Mouse (Mus musculus) testis, adult 2 months (tissue): ENCODE measurements around the gene Itpr1. TPM values are rescaled to one million over a fixed set of nuclear protein-coding genes. Genes with fewer than 3 reads are reported as not detected.

ENCODE experiments used
- H3K27ac ChIP-seq: fragments of 200-500 bp; 2 replicates; pipeline ENCODE4 v1.5.1; 2012; ENCODE audit warnings: low read depth, low read length; ENCODE audit not compliant: control insufficient read depth, insufficient read depth
- H3K27me3 ChIP-seq: fragments of 200-500 bp; 2 replicates; pipeline ENCODE4 v1.6.1; 2012; ENCODE audit warnings: mild to moderate bottlenecking, low read length, moderate library complexity; ENCODE audit not compliant: control insufficient read depth, insufficient read depth
- H3K36me3 ChIP-seq: fragments of 200-500 bp; 2 replicates; pipeline ENCODE4 v1.6.1; 2012; ENCODE audit warnings: mild to moderate bottlenecking, low read length; ENCODE audit not compliant: control insufficient read depth, insufficient read depth
- H3K4me1 ChIP-seq: fragments of 200-500 bp; 2 replicates; pipeline ENCODE4 v1.6.1; 2012; ENCODE audit warnings: low read length; ENCODE audit not compliant: control insufficient read depth, insufficient read depth
- H3K4me3 ChIP-seq: fragments of 200-500 bp; 2 replicates; pipeline ENCODE4 v1.5.1; 2012; ENCODE audit warnings: low read depth, mild to moderate bottlenecking, low read length, moderate library complexity, mixed read lengths; ENCODE audit not compliant: control insufficient read depth
- CTCF ChIP-seq: fragments of 200-500 bp; IDR thresholded peaks from 2 replicates; pipeline ENCODE4 v1.5.1; 2012; ENCODE audit warnings: low read depth, mild to moderate bottlenecking, inconsistent platforms, low read length, moderate library complexity; ENCODE audit not compliant: control insufficient read depth, insufficient read depth, insufficient replicate concordance
- POLR2A ChIP-seq: fragments of 200-500 bp; IDR thresholded peaks from 2 replicates; pipeline ENCODE4 v1.6.1; 2012; ENCODE audit warnings: low read depth, mild to moderate bottlenecking, inconsistent platforms, low read length, moderate library complexity; ENCODE audit not compliant: control insufficient read depth
- polyA plus RNA-seq: library from polyadenylated mRNA; depleted of rRNA; stranded (reverse); fragments of >200 nt; gene quantifications from 2 replicates; pipeline ENCODE4 v1.2.3, GENCODE M21; 2012

The Itpr1 gene
- polyA plus RNA-seq, 1 experiment: 7.3 TPM

DNA sequence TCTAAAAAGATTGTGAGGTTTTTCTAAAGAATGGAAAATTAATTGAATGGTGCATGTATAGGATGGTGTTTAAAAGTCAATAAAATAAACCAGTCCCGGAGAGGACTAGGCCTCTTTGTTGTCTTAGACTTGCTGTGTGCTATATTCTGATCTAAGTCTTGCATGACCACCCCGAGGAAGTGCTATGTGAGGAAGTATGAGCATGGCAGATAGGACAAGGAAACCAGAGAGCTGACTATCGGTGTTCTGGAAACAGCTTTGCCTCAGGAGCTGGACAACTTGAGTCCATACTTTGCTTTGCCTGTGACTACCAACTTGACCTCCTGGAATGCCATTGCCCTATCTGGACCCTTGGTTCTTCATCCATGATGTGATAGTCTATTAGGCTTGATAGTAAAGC lies 48.6 kb downstream of the Itpr1 start:
- no peaks in the 10 kb centered on the region for H3K36me3 ChIP-seq
- no peaks in the 10 kb centered on the region for H3K4me1 ChIP-seq
- no peaks in the 10 kb centered on the region for H3K27me3 ChIP-seq
- no peak overlapping the region for H3K4me3 ChIP-seq
- TF ChIP-seq POLR2A (no peak), CTCF (no peak)
- no peak overlapping the region for H3K27ac ChIP-seq

DNA sequence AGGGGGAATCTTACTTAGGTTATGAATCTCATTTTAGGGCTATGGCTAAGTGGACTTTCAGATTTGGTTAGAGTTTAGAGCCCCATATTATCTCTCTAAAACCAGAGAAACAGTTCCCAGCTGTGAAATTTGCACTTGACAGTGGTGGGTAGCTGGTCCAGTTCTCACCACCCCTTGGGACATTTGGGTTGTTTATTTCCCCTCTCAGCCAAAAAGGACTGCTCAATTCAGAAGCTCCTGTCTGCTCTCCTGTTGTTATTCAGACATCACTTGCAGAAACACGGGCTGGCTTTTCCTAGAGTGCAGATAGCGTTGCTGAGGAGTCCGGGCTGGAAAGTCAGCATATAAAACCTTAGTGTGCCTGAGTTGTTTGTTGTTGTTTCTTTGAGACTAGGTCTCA lies 51.3 kb downstream of the Itpr1 start:
- H3K4me3 ChIP-seq: no peak overlapping the region
- no peak overlapping the region for H3K27ac ChIP-seq

GRCm38 (mm10) chr6:108273451-108273850 lies 60.6 kb downstream of the Itpr1 start:
- no peak for TF ChIP-seq POLR2A
- TF ChIP-seq CTCF: no peak
- H3K4me3 ChIP-seq: no peak overlapping the region
- H3K27me3 ChIP-seq: no peaks in the 10 kb centered on the region
- no peak overlapping the region for H3K27ac ChIP-seq
- no peaks in the 10 kb centered on the region for H3K4me1 ChIP-seq
- no peaks in the 10 kb centered on the region for H3K36me3 ChIP-seq

More for the DNA sequence above, 51.3 kb downstream of the Itpr1 start:
- no peaks in the 10 kb centered on the region for H3K36me3 ChIP-seq
- TF ChIP-seq POLR2A (no peak), CTCF (no peak)
- no peaks in the 10 kb centered on the region for H3K4me1 ChIP-seq
- no peaks in the 10 kb centered on the region for H3K27me3 ChIP-seq

DNA sequence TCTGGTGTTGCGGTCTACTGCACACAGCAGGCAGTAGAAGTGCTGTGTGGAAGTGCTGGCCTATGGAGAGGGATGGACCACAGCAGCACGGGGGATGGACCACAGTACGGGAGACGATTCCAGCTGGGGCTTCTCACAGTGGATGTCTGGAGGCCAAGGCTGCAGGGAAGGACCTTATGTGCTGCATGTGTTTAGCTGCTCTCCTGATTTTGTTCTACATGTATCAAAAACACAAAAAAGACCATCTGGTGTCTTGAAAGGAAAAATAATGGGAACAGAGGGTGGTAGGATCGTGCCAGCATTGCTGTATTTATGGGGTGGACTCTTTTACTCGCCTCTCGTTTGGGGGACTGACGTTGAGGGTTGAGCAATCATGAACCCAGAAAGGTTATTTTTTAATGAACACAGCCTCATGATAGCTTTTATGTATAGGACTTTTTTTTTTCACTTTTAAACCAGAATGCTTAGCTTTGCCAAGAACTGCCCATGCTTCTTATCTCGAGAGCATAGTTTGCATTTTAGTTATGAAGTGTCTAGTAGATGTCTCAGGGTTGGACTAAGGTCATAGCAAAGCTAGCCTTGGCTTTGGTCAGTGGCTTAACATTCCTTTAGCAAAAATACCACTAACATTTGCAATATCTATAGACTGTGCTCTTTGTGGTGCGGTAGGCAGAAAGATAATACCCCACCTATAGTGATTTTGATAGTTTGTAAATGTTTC lies 61.6 kb downstream of the Itpr1 start:
- no peaks in the 10 kb centered on the region for H3K4me1 ChIP-seq
- H3K4me3 ChIP-seq: no peak overlapping the region
- H3K36me3 ChIP-seq: no peaks in the 10 kb centered on the region
- H3K27ac ChIP-seq: peak overlapping the region; percentile 60; the same call in 1 of the 2 replicates
- H3K27me3 ChIP-seq: no peaks in the 10 kb centered on the region
- TF ChIP-seq POLR2A: no peak

DNA sequence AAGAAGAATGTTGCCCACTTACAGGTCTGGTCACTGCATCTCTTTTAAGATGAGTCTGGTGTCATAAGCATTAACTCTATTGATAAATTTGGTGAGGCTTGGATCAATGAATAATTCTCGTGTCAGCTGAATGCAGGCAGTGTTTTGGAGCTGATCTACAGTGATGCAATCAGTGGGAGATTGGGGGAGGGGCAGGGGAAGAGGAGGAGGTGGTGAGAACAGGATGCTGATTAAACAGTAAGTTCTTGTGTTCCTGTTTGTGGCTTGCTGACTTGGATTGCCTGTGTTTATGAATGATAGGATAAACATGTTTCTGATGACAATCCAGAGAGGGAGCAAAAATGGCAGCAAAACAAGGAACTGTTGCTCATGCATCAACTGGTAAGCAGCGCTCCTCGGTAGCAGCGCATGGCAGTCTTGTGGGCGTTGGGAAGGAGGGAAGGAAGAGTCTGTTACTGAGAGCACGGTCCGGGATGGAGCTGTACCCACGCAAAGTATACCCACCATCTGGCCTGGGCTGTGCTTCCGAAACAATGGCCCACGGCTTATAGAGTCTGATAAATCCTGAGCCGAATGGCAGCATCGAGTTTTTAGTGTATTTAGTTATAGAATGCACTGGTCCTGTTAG lies 64.1 kb downstream of the Itpr1 start:
- H3K4me1 ChIP-seq: no peaks in the 10 kb centered on the region
- H3K27ac ChIP-seq: no peak overlapping the region
- TF ChIP-seq POLR2A (no peak), CTCF (no peak)
- H3K4me3 ChIP-seq: no peak overlapping the region
- no peaks in the 10 kb centered on the region for H3K27me3 ChIP-seq
- H3K36me3 ChIP-seq: no peaks in the 10 kb centered on the region

- Histone ChIP-seq H3K27ac (no peak overlapping the region), H3K4me1 (no peaks in the 10 kb centered on the region), H3K4me3 (no peak overlapping the region), H3K27me3 (no peaks in the 10 kb centered on the region), H3K36me3 (no peaks in the 10 kb centered on the region)
- TF ChIP-seq POLR2A (no peak), CTCF (no peak)
Measured at GRCm38 (mm10) chr6:108277622-108278396, 64.9 kb downstream of the Itpr1 start.
